Mouse (Mus musculus) embryonic fibroblast, embryonic 13.5 days (primary cell): Measurements from ENCODE around the gene Acr.

Source experiments
- CTCF ChIP-seq: IDR thresholded peaks from 2 replicates; pipeline ENCODE4 v1.5.1; 2011; ENCODE audit warnings: mild to moderate bottlenecking, control low read depth, low read length, moderate library complexity, borderline replicate concordance; ENCODE audit not compliant: insufficient read depth
- POLR2A ChIP-seq: IDR thresholded peaks from 2 replicates; pipeline ENCODE4 v1.6.1; 2011; ENCODE audit warnings: low read depth, mild to moderate bottlenecking, control low read depth, low read length, moderate library complexity

- no peak for TF ChIP-seq CTCF
- no peak for TF ChIP-seq POLR2A
Measured at GRCm38 (mm10) chr15:89522566-89523282, 45.4 kb upstream of the Acr start.
